Mouse (Mus musculus) kidney, postnatal 0 days (tissue): ENCODE results near the gene Pxk. TPM values are rescaled to one million over a fixed set of nuclear protein-coding genes. Genes with fewer than 3 reads are reported as not detected.

Experiments
- ATAC-seq: fragments of 200-750 bp; cut with Nextera tagmentation; replicated peaks from 2 replicates; pipeline ENCODE4 v1.8.0; 2017; ENCODE audit warnings: low read depth, moderate number of reproducible peaks, moderate TSS enrichment, moderate library complexity; ENCODE audit not compliant: low FRiP score
- DNase-seq: peaks from one replicate; pipeline ENCODE4 v3.0.0-alpha.2; 2016; ENCODE audit warnings: low spot score
- H3K27ac ChIP-seq: fragments of 300-500 bp; sonication (generic); 2 replicates; pipeline ENCODE4 v1.5.1; 2014; ENCODE audit warnings: mild to moderate bottlenecking
- H3K27me3 ChIP-seq: fragments of 300-500 bp; sonication (generic); 2 replicates; pipeline ENCODE4 v1.6.1; 2014; ENCODE audit warnings: low read length, mixed read lengths; ENCODE audit not compliant: insufficient read depth
- H3K36me3 ChIP-seq: fragments of 300-500 bp; sonication (generic); 2 replicates; pipeline ENCODE4 v1.6.1; 2014; ENCODE audit warnings: low read length, mixed read lengths; ENCODE audit not compliant: insufficient read depth
- H3K4me1 ChIP-seq: fragments of 300-500 bp; sonication (generic); replicated peaks from 2 replicates; pipeline ENCODE4 v1.6.1; 2014; ENCODE audit warnings: antibody characterized with exemption, low read length, mixed read lengths; ENCODE audit not compliant: insufficient read depth
- H3K4me2 ChIP-seq: fragments of 300-500 bp; sonication (generic); 2 replicates; pipeline ENCODE4 v1.6.1; 2014; ENCODE audit warnings: mild to moderate bottlenecking, low read length, moderate library complexity, mixed read lengths
- H3K4me3 ChIP-seq: fragments of 300-500 bp; sonication (generic); replicated peaks from 2 replicates; pipeline ENCODE4 v1.5.1; 2014; ENCODE audit warnings: low read depth, low read length
- H3K9ac ChIP-seq: fragments of 300-500 bp; sonication (generic); 2 replicates; pipeline ENCODE4 v1.6.1; 2014; ENCODE audit warnings: low read depth, low read length
- H3K9me3 ChIP-seq: fragments of 300-500 bp; sonication (generic); replicated peaks from 2 replicates; pipeline ENCODE4 v1.6.1; 2016; ENCODE audit warnings: low read length, inconsistent platforms, mixed read lengths
- CTCF ChIP-seq: IDR thresholded peaks from 2 replicates; pipeline ENCODE4 v1.5.1; 2016; ENCODE audit warnings: antibody characterized with exemption, low read depth, mild to moderate bottlenecking, moderate library complexity
- WGBS: fragments of 180-500 bp; shearing (Covaris S2); extraction: QIAGEN DNeasy Blood & Tissue Kit; methylation state at CpG from one replicate; pipeline ENCODE4 v1.1.7; 2014; 5-methylcytosine and 5-hydroxymethylcytosine counted together
- polyA plus RNA-seq: library from polyadenylated mRNA; unstranded; fragments of >200 nt; fragmentation: Nextera tagmentation; extraction: Ambion mirVana; gene quantifications from 2 replicates; pipeline ENCODE4 v1.2.1, GENCODE M21; 2015

Pxk gene
- polyA plus RNA-seq, 1 experiment from 2014 or later = 39.4 TPM

- no peaks in the 10 kb centered on the region for H3K36me3 ChIP-seq
- H3K27ac ChIP-seq = no peak overlapping the region
- H3K4me2 ChIP-seq = no peak overlapping the region
- no peak overlapping the region for H3K9ac ChIP-seq
- WGBS = 60% methylated on average over 9 of the region's 9 CpGs
- no peaks in the 10 kb centered on the region for H3K9me3 ChIP-seq
- TF ChIP-seq CTCF = no peak
- no peak for DNase-seq
- no peaks in the 10 kb centered on the region for H3K27me3 ChIP-seq
- no peak for ATAC-seq
- no peaks in the 10 kb centered on the region for H3K4me1 ChIP-seq
- H3K4me3 ChIP-seq = no peak overlapping the region
Observed at GRCm38 (mm10) chr14:8206179-8206910, 108.3 kb downstream of the Pxk start.

- no peaks in the 10 kb centered on the region for H3K36me3 ChIP-seq
- 36% methylated on average over 5 of the region's 5 CpGs for WGBS
- no peak for TF ChIP-seq CTCF
- no peak overlapping the region for H3K27ac ChIP-seq
- no peak overlapping the region for H3K4me2 ChIP-seq
- DNase-seq (peak; percentile 10), ATAC-seq (no peak)
- H3K9me3 ChIP-seq = no peaks in the 10 kb centered on the region
- H3K4me3 ChIP-seq = no peak overlapping the region
- H3K4me1 ChIP-seq = no peaks in the 10 kb centered on the region
- no peaks in the 10 kb centered on the region for H3K27me3 ChIP-seq
- H3K9ac ChIP-seq = no peak overlapping the region
Observed at GRCm38 (mm10) chr14:8207105-8207504, 109.1 kb downstream of the Pxk start.

GRCm38 (mm10) chr14:8207543-8207942 is 109.5 kb downstream of the Pxk start:
- ATAC-seq = no peak
- H3K9me3 ChIP-seq = no peaks in the 10 kb centered on the region
- DNase-seq = no peak
- WGBS = 82% methylated on average over 5 of the region's 5 CpGs
- H3K4me3 ChIP-seq = no peak overlapping the region
- TF ChIP-seq CTCF = no peak
- no peaks in the 10 kb centered on the region for H3K4me1 ChIP-seq
- H3K36me3 ChIP-seq = no peaks in the 10 kb centered on the region
- H3K4me2 ChIP-seq = no peak overlapping the region
- H3K9ac ChIP-seq = no peak overlapping the region
- no peaks in the 10 kb centered on the region for H3K27me3 ChIP-seq
- no peak overlapping the region for H3K27ac ChIP-seq

GRCm38 (mm10) chr14:8208876-8209275 is 110.9 kb downstream of the Pxk start:
- WGBS = 73% methylated on average over 3 of the region's 3 CpGs
- Histone ChIP-seq H3K27me3 (no peaks in the 10 kb centered on the region), H3K36me3 (no peaks in the 10 kb centered on the region), H3K27ac (no peak overlapping the region), H3K9ac (no peak overlapping the region), H3K4me3 (no peak overlapping the region), H3K4me1 (no peaks in the 10 kb centered on the region), H3K4me2 (no peak overlapping the region), H3K9me3 (no peaks in the 10 kb centered on the region)
- no peak for ATAC-seq
- no peak for TF ChIP-seq CTCF
- no peak for DNase-seq

- Histone ChIP-seq H3K9me3 (no peaks in the 10 kb centered on the region), H3K9ac (no peak overlapping the region), H3K36me3 (no peaks in the 10 kb centered on the region), H3K4me1 (no peaks in the 10 kb centered on the region), H3K27ac (no peak overlapping the region), H3K4me2 (no peak overlapping the region), H3K27me3 (no peaks in the 10 kb centered on the region), H3K4me3 (no peak overlapping the region)
- 96% methylated on average over 2 of the region's 2 CpGs for WGBS
- ATAC-seq (no peak), DNase-seq (no peak)
- TF ChIP-seq CTCF = no peak
Observed at GRCm38 (mm10) chr14:8209896-8210295, 111.9 kb downstream of the Pxk start.

- 83% methylated on average over 2 of the region's 2 CpGs for WGBS
- ATAC-seq (no peak), DNase-seq (no peak)
- TF ChIP-seq CTCF = no peak
- Histone ChIP-seq H3K27me3 (no peaks in the 10 kb centered on the region), H3K4me2 (no peak overlapping the region), H3K9ac (no peak overlapping the region), H3K27ac (no peak overlapping the region), H3K4me1 (peaks cover 9% of the 10 kb centered on the region; the same call in 1 of the 2 replicates), H3K4me3 (no peak overlapping the region), H3K9me3 (no peaks in the 10 kb centered on the region), H3K36me3 (no peaks in the 10 kb centered on the region)
Observed at GRCm38 (mm10) chr14:8212996-8213395, 115.0 kb downstream of the Pxk start.

- Histone ChIP-seq H3K9ac (peak within 1 kb of the TSS; percentile 91), H3K27ac (peak within 1 kb of the TSS; percentile 97), H3K4me3 (peak within 1 kb of the TSS; percentile 80), H3K36me3 (no peaks in the 10 kb centered on the region), H3K27me3 (no peaks in the 10 kb centered on the region), H3K4me1 (peaks cover 9% of the 10 kb centered on the region; the same call in 1 of the 2 replicates), H3K9me3 (no peaks in the 10 kb centered on the region), H3K4me2 (peak within 1 kb of the TSS; percentile 90)
- under 1% methylated on average over 46 of the region's 49 CpGs for WGBS
- ATAC-seq = peak; percentile 96
- TF ChIP-seq CTCF = peak; percentile 71
- peak; percentile 99 for DNase-seq
Observed at GRCm38 (mm10) chr14:8213803-8214224, 115.8 kb downstream of the Pxk start, which contains the start of gene Kctd6. Gene Kctd6, plus strand, starts transcription at chr14:8214140.

Other genes starting within 250 kb of the Pxk start
- not detected in 2 replicates for gene Gm45521, start 140.9 kb upstream of the Pxk start, polyA plus RNA-seq
- 0.25 and 0.26 TPM in 2 replicates for gene Dnase1l3, start 103.6 kb upstream of the Pxk start, polyA plus RNA-seq
- gene Abhd6, start 95.3 kb upstream of the Pxk start, polyA plus RNA-seq = 41.6 and 42.9 TPM in 2 replicates
- gene Rpp14, start 17.8 kb upstream of the Pxk start, polyA plus RNA-seq = 58.9 and 61.8 TPM in 2 replicates
- 318 and 322 TPM in 2 replicates for gene Pdhb, start 74.8 kb downstream of the Pxk start, polyA plus RNA-seq
- gene Kctd6, start 115.9 kb downstream of the Pxk start, polyA plus RNA-seq = 30.2 and 34.1 TPM in 2 replicates
- gene Acox2, start 161.1 kb downstream of the Pxk start, polyA plus RNA-seq = 6.2 and 7.1 TPM in 2 replicates
- 8.0 and 8.2 TPM in 2 replicates for gene Fam107a, start 219.8 kb downstream of the Pxk start, polyA plus RNA-seq